Mouse (Mus musculus): ENCODE results near the gene Sec62.
"Not testable (repeated sequence)": the region's sequence is repeated elsewhere in the genome, so short reads cannot be mapped to it uniquely, and the experiment has no call there.

Sec62 gene

DNA sequence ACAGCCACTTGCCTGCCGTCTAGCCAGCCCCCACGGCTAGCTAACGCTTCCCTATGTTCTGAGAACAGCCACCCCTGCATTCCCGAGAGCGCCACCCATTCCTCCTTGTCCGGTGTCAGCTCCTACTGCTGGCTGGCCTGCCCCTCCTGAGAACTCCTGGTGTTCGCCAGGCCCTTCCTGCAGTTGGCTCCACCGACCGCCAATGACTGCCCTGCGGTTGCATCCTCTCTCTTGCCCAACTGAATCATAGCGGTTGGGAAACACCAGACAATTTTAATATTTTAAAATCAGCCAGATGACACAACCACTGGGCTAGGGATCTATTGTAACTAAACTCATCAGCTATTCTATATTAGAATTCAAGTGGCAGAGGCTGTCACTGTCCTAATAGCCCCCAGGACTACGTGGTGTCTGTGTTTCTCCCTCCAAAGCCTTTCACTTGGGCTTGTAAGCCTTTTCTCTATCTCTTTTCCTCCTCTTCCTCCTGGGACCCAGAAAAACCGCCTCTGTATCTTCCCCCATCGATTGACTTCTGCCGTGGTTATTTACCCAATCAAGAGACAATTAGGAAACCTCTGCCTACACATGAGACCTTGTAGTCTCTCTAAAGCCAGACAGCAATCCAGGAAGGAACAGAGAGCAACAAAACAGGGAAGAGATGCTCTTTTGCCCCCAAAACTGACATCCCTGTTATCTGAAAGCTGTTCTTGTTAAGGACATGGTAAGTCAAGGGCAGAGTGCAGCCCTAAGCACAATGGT lies 39.4 kb downstream of the Sec62 start:
- DNase-seq (ENCODE audit: low spot score) = no peak

DNA sequence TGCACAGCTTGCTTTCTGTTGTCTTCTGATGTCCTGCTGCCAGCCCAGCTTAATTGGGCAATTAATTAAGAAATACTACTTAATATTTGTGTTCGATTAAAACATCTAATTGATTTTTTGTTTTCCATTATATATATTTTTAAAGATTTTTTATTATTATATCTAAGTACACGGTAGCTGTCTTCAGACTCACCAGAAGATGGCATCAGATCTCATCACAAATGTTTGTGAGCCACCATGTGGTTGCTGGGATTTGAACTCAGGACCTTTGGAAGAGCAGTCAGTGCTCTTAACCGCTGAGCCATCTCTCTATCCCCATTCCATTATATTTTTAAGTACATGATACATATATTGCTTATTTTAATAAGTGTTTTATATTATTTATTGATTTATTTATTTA lies 40.6 kb downstream of the Sec62 start:
- no peak for DNase-seq (ENCODE audit: low spot score)

GRCm38 (mm10) chr3:30845755-30846154 lies 53.1 kb downstream of the Sec62 start:
- DNase-seq (ENCODE audit: low spot score) = no peak

- DNase-seq (ENCODE audit: low spot score) = no peak
These were observed 54.7 kb downstream of the Sec62 start for GRCm38 (mm10) chr3:30847413-30847812.

- DNase-seq (ENCODE audit: low spot score) = no peak
These were observed 58.7 kb downstream of the Sec62 start for GRCm38 (mm10) chr3:30851422-30851821.

- DNase-seq (ENCODE audit: low spot score) = no peak
These were observed 60.9 kb downstream of the Sec62 start for GRCm38 (mm10) chr3:30853596-30853995.

DNA sequence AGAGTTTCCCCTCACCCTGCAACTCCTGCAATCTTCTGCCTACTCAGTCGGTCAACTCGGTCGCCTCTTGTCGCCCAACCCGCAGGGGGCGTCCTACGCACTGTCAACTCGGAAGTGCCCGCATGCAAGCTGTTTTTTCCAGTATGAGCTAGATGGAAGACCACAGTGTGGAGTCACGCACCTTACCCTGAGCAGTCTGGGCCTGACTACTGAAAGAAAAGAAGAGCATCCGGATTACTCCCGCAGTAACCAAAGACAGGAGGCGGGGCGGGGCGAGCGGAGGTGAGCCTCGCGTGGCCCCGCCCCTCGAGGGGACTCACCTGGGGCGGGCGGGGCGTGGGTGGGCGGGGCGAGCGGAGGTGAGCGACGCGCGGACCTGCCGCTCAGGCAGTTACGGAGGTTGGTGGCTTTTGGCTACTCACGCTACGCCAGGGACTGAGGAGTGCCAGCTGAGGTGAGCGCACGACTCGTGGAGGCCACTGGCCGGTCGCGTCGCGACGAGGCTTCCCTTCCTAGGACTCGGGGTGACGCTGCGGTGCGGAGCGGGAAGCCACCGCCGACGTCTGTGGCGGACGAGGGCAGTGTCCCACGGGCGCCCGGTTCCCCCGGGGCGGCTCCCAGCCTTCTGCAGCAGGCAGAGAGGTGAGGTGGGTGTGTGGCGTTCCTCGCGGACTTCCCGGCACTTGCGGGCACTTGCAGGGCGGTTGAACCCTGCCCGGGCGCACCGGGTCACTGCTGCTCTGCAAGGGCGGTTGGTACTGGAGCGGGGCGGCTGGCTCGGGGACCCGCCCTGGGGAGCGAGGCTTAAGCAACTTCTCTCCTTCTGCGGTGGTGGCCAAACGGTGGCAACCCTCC lies 63.2 kb downstream of the Sec62 start, which contains the start of gene Gpr160:
Gene Gpr160 (plus strand): TSS at position 347 of the 855 bp plus-strand sequence.
- DNase-seq (ENCODE audit: low spot score) = peak; percentile 33

GRCm38 (mm10) chr3:30859599-30859998 lies 66.9 kb downstream of the Sec62 start:
- not testable (repeated sequence) for DNase-seq (ENCODE audit: low spot score)

DNA sequence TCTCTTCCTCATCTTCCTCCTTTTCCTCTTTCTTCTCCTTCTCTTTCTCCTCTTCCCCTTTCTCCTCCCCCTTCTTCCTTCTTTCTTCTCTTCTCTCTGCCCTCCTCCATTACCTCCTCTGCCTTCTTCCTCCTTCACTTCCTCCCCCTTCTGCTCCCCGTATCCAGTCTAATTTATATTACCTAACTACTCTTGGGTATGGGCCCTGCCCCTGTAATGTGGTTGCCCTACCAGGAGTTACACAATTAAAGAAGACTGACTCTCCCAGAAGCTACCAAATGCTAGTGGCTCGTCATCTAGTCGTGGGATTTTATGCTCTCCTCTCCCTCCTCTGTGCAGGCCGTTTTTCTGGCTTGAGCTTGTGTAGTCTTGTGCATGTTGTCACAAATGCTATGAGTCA lies 68.0 kb downstream of the Sec62 start:
- DNase-seq (ENCODE audit: low spot score) = no peak

DNA sequence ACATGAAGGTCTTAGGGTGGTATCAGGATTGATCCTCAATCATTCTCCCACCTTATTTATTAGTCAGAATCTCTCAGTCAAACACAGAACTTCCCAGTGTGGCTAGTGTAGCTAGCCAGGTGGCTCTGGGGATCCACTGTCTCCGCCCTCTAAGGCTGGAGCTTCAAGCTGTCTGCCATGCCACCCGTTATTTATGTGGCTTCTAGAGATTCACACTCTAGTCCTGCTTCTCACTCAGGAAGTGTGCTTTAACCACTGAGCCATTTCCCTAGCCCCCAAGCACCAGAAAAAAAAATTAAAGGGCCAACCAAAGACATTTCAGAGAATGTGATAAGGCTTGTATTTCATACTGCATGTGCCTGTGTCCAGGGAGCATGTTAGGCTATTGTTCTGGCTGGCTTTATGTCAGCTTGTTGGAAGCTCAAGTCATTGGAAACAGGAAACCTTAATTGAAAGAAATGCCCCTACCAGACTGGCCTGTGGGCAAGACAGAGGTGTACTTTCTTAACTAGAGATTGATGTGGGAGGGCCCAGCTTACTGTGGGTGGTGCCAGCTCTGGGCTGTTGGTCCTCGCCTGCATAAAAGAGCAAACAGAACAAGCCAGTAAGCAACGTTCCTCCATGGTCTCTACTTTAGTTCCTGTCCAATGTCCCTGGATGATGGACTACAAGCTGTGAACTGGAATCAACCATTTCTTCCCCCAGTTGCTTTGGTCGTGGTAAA lies 71.2 kb downstream of the Sec62 start:
- no peak for DNase-seq (ENCODE audit: low spot score)

GRCm38 (mm10) chr3:30864640-30865039 lies 72.0 kb downstream of the Sec62 start:
- no peak for DNase-seq (ENCODE audit: low spot score)

- DNase-seq (ENCODE audit: low spot score) = no peak
These were observed 75.5 kb downstream of the Sec62 start for GRCm38 (mm10) chr3:30868176-30868575.

GRCm38 (mm10) chr3:30868625-30869024 lies 76.0 kb downstream of the Sec62 start:
- DNase-seq (ENCODE audit: low spot score) = no peak

- no peak for DNase-seq (ENCODE audit: low spot score)
These were observed 77.3 kb downstream of the Sec62 start for GRCm38 (mm10) chr3:30869995-30870394.

Data from spleen, adult 12 weeks (tissue).